Comparison of ENCODE assay signal across 9 mouse cellular contexts in genomic region chr1:62929477-62929876, GRCm38 (mm10).
DNase-seq lines count a peak whose midpoint lies in the region; ATAC-seq and TF ChIP-seq lines count a peak whose summit lies in the region.
"Had no signal": no experiment of that assay in that cellular context is flagged by ENCODE, and none has a peak within 500 bp of the region (broad histone marks: within the 10 kb centered on the region; RNA-seq: fewer than 3 reads in every experiment).

No protein-coding gene starts in this region.

- ATAC-seq in liver, embryonic 14.5 days (ENCODE audit: insufficient read depth): no peak

- DNase-seq in A20 (ENCODE audit: low read depth, low spot score) (peak; percentile 45), NIH3T3 (ENCODE audit: low read depth) (peak; percentile 76)
- peak; percentile 55 for DNase-seq in cerebellum, adult 9-11 months
- peak; percentile 75 for DNase-seq in gastrocnemius, postnatal 14 days
- DNase-seq in kidney, postnatal 14 days: peak; percentile 83
- peak in 2 of 3 experiments; percentile 6 to 9 for DNase-seq in liver, embryonic 14.5 days (ENCODE audit: low read depth in 3 of 3, low spot score in 3 of 3)
- peak; percentile 88 to 90 for DNase-seq in right cerebral cortex, adult 2 months (ENCODE audit: low spot score in 2 of 2)
- peak; percentile 69 for DNase-seq in urinary bladder, postnatal 10 days (ENCODE audit: low spot score)

- H3K4me1 ChIP-seq in liver, embryonic 14.5 days (replicated peaks; ENCODE audit: control insufficient read depth in 2 of 2, insufficient read depth in 2 of 2, low read length in 1 of 2): no peaks in the 10 kb centered on the region

- H3K27ac ChIP-seq in liver, embryonic 14.5 days: no peak overlapping the region
- H3K27ac ChIP-seq: heart, embryonic 13.5 days had no signal

- no peak overlapping the region for H3K4me3 ChIP-seq in liver, embryonic 14.5 days (ENCODE audit: insufficient read depth in 1 of 2, low read depth in 2 of 2, low read length in 2 of 2)
- H3K4me3 ChIP-seq: heart, embryonic 13.5 days had no signal

- no peaks in the 10 kb centered on the region for H3K36me3 ChIP-seq in liver, embryonic 14.5 days (replicated peaks; ENCODE audit: control insufficient read depth, insufficient read depth, low read depth)
- H3K36me3 ChIP-seq: heart, embryonic 13.5 days had no signal

- no peaks in the 10 kb centered on the region for H3K9me3 ChIP-seq in liver, embryonic 14.5 days (ENCODE audit: control insufficient read depth, low read length)
- H3K9me3 ChIP-seq: heart, embryonic 13.5 days had no signal

- no peak overlapping the region for H3K4me2 ChIP-seq in liver, embryonic 14.5 days (ENCODE audit: low read depth)
- H3K4me2 ChIP-seq: heart, embryonic 13.5 days had no signal

- intact Hi-C loops in gastrocnemius, postnatal 14 days (cut with DNase I; ENCODE audit: low total_unique reads): loop anchor here (5.0 kb wide), 1 partner anchor 142 kb away; no protein-coding TSS in a partner anchor

- WGBS in liver, embryonic 14.5 days (ENCODE audit: insufficient replicate concordance): 2% methylated on average over 8 of the region's 8 CpGs

- TF ChIP-seq EP300 in liver, embryonic 14.5 days (IDR thresholded peaks at IDR 0.05; ENCODE audit: low read depth): no peak

- no peaks in the 10 kb centered on the region for H3K27me3 ChIP-seq in liver, embryonic 14.5 days (ENCODE audit: control insufficient read depth, insufficient read depth, low read length)
- H3K27me3 ChIP-seq: heart, embryonic 13.5 days had no signal

- no peak overlapping the region for H3K9ac ChIP-seq in liver, embryonic 14.5 days (replicated peaks)
- H3K9ac ChIP-seq: heart, embryonic 13.5 days had no signal

- TF ChIP-seq CTCF in liver, embryonic 14.5 days (IDR thresholded peaks at IDR 0.05; ENCODE audit: low read depth): peak; percentile 81

Comparison
In these comparisons a context has a peak if more than half of its experiments do, and no peak if none do; other contexts are left out.
1. DNase-seq: peak in every context shown above with its lines; median percentile 89 in right cerebral cortex, adult 2 months; 83 in kidney, postnatal 14 days; 76 in NIH3T3; 75 in gastrocnemius, postnatal 14 days; 69 in urinary bladder, postnatal 10 days; 55 in cerebellum, adult 9-11 months; 45 in A20; 8 in liver, embryonic 14.5 days.